Mouse (Mus musculus) forebrain, embryonic 14.5 days (tissue): ENCODE data around the gene Wipf3. TPM values are rescaled to one million over a fixed set of nuclear protein-coding genes. Genes with fewer than 3 reads are reported as not detected.

Experiments used
- ATAC-seq: fragments of 200-750 bp; cut with Nextera tagmentation; 2 replicates; pipeline ENCODE4 v1.8.0; 2017; ENCODE audit warnings: mild to moderate bottlenecking, moderate library complexity
- DNase-seq: peaks from one replicate; pipeline ENCODE4 v3.0.0-alpha.2; 2015; ENCODE audit warnings: low spot score
- H3K27ac ChIP-seq: fragments of 300-500 bp; sonication (generic); 2 replicates; pipeline ENCODE4 v1.5.1; 2014; ENCODE audit warnings: low read depth, mild to moderate bottlenecking, control low read depth, low read length, moderate library complexity
- H3K27me3 ChIP-seq: fragments of 300-500 bp; sonication (generic); replicated peaks from 2 replicates; pipeline ENCODE4 v1.6.1; 2014; ENCODE audit warnings: low read length, control low read depth, mixed read lengths; ENCODE audit not compliant: control insufficient read depth, insufficient read depth
- H3K36me3 ChIP-seq: fragments of 300-500 bp; sonication (generic); 2 replicates; pipeline ENCODE4 v1.6.1; 2014; ENCODE audit warnings: low read length, control low read depth; ENCODE audit not compliant: control insufficient read depth, insufficient read depth
- H3K4me1 ChIP-seq: fragments of 300-500 bp; sonication (generic); 2 replicates; pipeline ENCODE4 v1.6.1; 2014; ENCODE audit warnings: antibody characterized with exemption, low read length, control low read depth; ENCODE audit not compliant: control insufficient read depth, insufficient read depth
- H3K4me2 ChIP-seq: fragments of 300-500 bp; sonication (generic); 2 replicates; pipeline ENCODE4 v1.6.1; 2014; ENCODE audit warnings: mild to moderate bottlenecking, control low read depth, low read length
- H3K4me3 ChIP-seq: fragments of 300-500 bp; sonication (generic); 2 replicates; pipeline ENCODE4 v1.5.1; 2014; ENCODE audit warnings: low read depth, low read length, control low read depth
- H3K9ac ChIP-seq: fragments of 300-500 bp; sonication (generic); 2 replicates; pipeline ENCODE4 v1.6.1; 2014; ENCODE audit warnings: mild to moderate bottlenecking, low read length, control low read depth, moderate library complexity
- H3K9me3 ChIP-seq: fragments of 300-500 bp; sonication (generic); replicated peaks from 2 replicates; pipeline ENCODE4 v1.6.1; 2016; ENCODE audit warnings: low read length, control low read depth, mixed read lengths; ENCODE audit not compliant: control insufficient read depth
- WGBS: fragments of 180-500 bp; shearing (Covaris S2); extraction: QIAGEN DNeasy Blood & Tissue Kit; methylation state at CpG from one replicate; pipeline ENCODE4 v1.1.7; 2014; 5-methylcytosine and 5-hydroxymethylcytosine counted together
- polyA plus RNA-seq: library from polyadenylated mRNA; unstranded; fragments of >200 nt; fragmentation: Nextera tagmentation; extraction: Ambion mirVana; gene quantifications from 2 replicates; pipeline ENCODE4 v1.2.1, GENCODE M21; 2014

The Wipf3 gene
- polyA plus RNA-seq, 1 experiment from 2014 or later, result 2.6 TPM

DNA sequence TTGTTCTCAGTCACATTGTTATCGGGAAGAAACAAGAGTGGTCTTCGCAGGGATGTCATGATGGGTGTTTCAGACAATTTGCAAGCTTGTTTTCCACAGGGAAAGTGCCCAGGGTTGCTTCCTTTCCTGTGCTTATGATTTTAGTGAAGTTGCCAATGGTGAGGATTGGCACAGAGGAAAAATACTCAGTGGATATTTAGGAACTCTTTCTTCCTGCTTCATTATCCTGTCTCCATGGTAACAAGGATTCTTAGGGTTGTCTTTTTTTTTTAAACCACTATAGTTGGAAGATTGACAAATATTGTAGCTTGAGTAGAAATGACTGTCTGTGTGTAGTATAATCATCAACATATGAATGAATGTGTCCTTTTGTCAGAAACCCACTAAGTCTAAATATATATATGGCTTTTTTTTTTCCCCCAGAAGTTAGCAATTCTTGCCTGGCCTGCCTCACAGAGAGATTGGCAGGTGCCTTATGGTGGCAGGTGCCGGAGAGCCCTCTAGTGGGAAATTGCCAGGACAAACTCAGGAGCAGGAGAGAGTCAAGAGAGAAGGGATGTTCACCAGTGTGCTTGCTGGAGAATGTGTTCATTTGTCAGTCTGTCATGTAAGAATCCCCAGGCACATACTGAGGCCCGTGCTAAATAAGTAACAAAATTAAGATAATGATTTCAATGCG, 49.4 kb downstream of the Wipf3 start:
- Histone ChIP-seq H3K4me2 (no peak overlapping the region), H3K27ac (no peak overlapping the region; the same call in 1 of the 2 replicates), H3K9me3 (no peaks in the 10 kb centered on the region), H3K27me3 (no peaks in the 10 kb centered on the region), H3K36me3 (no peaks in the 10 kb centered on the region), H3K9ac (no peak overlapping the region), H3K4me1 (peaks cover 3% of the 10 kb centered on the region; the same call in 1 of the 2 replicates), H3K4me3 (no peak overlapping the region)
- 64% methylated on average over 5 of the region's 5 CpGs for WGBS
- DNase-seq (peak; percentile 73), ATAC-seq (peak; percentile 57; the same call in 1 of the 2 replicates)

DNA sequence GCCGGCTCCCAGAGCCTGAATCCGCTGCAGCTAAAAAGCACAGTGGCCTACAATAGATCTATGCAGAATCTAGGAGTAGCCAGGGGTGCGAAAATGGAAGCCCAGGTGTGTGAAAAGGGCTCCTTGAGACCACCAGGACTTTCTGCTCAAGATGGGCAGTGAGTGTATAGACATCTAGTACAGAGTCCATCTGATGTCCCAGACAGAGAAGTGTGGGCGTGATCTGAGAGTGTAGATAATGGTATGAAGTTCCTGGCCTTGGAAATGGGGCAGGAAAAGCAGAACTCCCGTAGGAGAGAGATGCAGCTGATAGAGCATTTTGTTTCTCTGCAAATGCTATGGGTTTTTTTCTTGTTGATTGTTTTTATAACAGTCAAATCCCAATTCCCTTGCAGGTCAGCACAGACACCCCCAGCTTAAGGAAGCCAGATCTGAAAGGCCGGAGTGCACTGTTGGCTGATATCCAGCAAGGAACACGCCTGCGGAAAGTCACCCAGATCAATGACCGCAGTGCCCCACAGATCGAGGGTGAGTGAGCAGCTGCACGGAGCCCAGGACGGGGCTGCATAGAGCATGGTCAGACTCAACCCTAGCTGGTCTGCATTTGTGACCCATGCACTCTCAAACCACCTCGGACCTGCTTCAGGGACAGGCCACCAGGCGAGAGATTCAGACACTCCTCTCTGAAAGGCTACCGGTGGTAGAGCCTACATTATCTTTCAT, 52.1 kb downstream of the Wipf3 start:
- no peak overlapping the region for H3K9ac ChIP-seq
- no peaks in the 10 kb centered on the region for H3K4me1 ChIP-seq
- DNase-seq, result no peak
- H3K9me3 ChIP-seq, result no peaks in the 10 kb centered on the region
- H3K36me3 ChIP-seq, result no peaks in the 10 kb centered on the region
- no peaks in the 10 kb centered on the region for H3K27me3 ChIP-seq
- H3K27ac ChIP-seq, result no peak overlapping the region
- H3K4me3 ChIP-seq, result no peak overlapping the region
- no peak for ATAC-seq
- WGBS, result 88% methylated on average over 15 of the region's 15 CpGs
- H3K4me2 ChIP-seq, result no peak overlapping the region

DNA sequence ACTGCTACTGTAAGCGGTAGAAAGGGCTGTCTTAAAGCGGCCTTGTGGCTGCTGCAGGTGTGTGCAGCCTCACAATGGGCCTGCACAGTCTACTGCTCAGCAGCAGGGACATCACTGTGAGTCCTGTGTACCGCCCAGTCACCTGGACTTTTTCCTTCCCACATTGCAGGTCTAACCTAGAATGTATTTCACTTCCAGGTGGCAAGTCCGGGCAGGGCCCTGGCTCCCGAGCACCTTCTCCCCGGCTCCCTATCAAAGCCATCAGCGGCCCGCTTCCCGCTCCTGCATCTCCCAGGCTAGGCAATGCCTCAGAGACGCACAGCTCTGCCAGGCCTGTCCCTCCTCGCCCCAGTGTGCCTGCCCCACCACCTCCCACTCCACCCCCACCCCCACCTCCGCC, 55.6 kb downstream of the Wipf3 start:
- Histone ChIP-seq H3K27me3 (no peaks in the 10 kb centered on the region), H3K36me3 (no peaks in the 10 kb centered on the region), H3K4me2 (peak overlapping the region; percentile 58), H3K4me1 (no peaks in the 10 kb centered on the region), H3K4me3 (peak overlapping the region; percentile 24), H3K9ac (peak overlapping the region; percentile 55), H3K9me3 (no peaks in the 10 kb centered on the region), H3K27ac (no peak overlapping the region)
- DNase-seq (no peak), ATAC-seq (peak; percentile 73)
- WGBS, result 11% methylated on average over 11 of the region's 12 CpGs

DNA sequence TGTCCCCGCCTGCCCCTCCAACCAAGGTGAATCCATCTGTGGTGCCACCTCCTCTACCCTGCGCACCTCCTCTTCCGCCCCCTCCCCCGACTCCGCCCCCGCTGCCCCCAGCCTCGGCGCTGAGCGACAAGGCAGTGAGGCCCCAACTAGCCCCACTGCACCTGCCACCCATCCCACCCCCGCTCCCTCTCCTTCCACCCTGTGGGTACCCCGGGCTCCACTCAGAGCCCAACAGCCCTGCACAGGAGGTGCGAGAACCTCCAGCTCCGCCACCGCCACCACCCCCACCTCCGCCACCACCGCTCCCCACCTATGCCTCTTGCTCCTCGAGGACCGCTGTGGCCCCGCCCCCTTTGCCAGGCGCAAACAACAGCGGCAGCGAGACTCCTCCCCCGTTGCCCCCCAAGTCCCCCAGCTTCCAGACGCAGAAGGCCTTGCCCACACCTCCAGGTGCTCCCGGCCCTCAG, 56.1 kb downstream of the Wipf3 start:
- Histone ChIP-seq H3K4me3 (peak overlapping the region; percentile 24), H3K9me3 (no peaks in the 10 kb centered on the region), H3K27ac (no peak overlapping the region), H3K36me3 (no peaks in the 10 kb centered on the region), H3K4me1 (no peaks in the 10 kb centered on the region), H3K4me2 (peak overlapping the region; percentile 58), H3K27me3 (no peaks in the 10 kb centered on the region), H3K9ac (peak overlapping the region; percentile 55)
- 5% methylated on average over 24 of the region's 25 CpGs for WGBS
- peak; percentile 59 for ATAC-seq
- DNase-seq, result no peak

DNA sequence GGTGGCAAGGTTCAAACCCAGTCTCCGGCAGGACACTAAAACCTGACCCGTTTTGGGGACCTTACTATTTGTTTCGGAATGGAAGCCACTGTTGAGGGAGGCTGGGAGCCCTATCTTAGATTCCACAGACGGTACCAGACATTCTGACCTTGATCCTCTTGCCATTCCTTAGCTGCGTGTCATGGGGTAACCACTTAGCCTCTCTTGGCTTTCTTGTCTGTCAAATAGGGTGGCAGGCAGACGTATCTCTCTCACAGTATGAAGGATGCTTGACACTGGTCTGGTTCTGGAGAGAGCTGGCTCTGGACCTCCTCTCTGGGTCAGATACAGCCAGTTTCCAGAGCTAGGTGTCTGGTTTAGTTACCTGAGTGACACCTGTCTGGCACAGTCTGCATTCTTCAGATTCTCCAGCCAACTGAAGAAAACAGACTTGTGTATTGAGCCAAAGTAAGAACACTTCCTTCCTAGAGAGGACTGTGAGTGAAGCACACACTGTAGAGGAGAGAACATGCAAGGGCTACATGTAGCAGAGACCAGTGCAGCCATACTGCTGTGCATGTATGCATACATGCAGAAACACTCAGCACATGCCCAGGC, 56.7 kb downstream of the Wipf3 start:
- Histone ChIP-seq H3K36me3 (no peaks in the 10 kb centered on the region), H3K9ac (no peak overlapping the region), H3K4me2 (peak overlapping the region; percentile 58), H3K27ac (no peak overlapping the region), H3K4me1 (no peaks in the 10 kb centered on the region), H3K9me3 (no peaks in the 10 kb centered on the region), H3K4me3 (no peak overlapping the region), H3K27me3 (no peaks in the 10 kb centered on the region)
- ATAC-seq (no peak), DNase-seq (no peak)
- WGBS, result 33% methylated on average over 6 of the region's 6 CpGs

DNA sequence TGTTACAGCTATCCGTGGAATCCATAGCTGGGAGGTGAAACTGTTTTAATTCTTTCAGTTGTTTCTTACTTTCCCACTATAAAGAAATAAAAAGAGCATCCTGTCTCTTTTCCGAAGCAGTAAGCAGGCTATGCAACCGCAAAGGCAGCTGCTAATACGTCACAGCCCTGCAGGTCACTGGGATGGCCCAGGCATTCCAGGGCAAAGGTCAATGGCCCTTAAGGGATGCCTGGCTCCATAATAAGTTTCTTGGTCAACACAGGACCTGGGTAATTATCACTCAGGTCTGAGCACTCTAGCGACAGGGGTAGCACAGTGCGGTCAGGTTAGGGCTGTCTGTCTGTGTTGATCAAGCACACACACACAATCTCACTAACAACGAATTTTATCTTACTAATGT, 61.7 kb downstream of the Wipf3 start:
- DNase-seq (no peak), ATAC-seq (no peak)
- 83% methylated on average over 7 of the region's 7 CpGs for WGBS
- no peaks in the 10 kb centered on the region for H3K27me3 ChIP-seq
- H3K9me3 ChIP-seq, result no peaks in the 10 kb centered on the region
- H3K4me2 ChIP-seq, result no peak overlapping the region
- no peaks in the 10 kb centered on the region for H3K4me1 ChIP-seq
- H3K27ac ChIP-seq, result no peak overlapping the region
- H3K36me3 ChIP-seq, result no peaks in the 10 kb centered on the region
- no peak overlapping the region for H3K4me3 ChIP-seq
- no peak overlapping the region for H3K9ac ChIP-seq

DNA sequence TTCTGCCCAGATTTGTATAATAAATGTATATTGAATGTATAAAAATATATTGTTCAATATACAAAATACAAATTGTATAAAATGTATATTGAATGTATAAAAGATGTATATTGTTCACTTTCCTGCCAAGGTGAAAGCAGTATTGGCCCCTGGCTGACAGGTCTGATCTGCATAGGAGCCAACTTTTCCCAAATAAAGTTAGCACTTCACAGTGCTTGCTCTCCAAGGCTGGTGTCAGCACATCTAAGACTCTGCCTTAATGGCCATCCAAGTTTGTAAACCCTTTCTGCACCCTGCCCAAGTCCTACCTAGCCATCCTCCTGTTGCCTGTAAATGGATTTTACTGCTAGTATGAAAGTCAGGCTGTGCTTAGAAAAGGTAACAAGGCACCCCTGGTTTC, 64.7 kb downstream of the Wipf3 start:
- no peaks in the 10 kb centered on the region for H3K4me1 ChIP-seq
- H3K4me3 ChIP-seq, result no peak overlapping the region
- ATAC-seq, result no peak
- no peak overlapping the region for H3K9ac ChIP-seq
- no peak overlapping the region for H3K4me2 ChIP-seq
- no peaks in the 10 kb centered on the region for H3K9me3 ChIP-seq
- no peak for DNase-seq
- no peaks in the 10 kb centered on the region for H3K36me3 ChIP-seq
- H3K27ac ChIP-seq, result no peak overlapping the region
- no peaks in the 10 kb centered on the region for H3K27me3 ChIP-seq

DNA sequence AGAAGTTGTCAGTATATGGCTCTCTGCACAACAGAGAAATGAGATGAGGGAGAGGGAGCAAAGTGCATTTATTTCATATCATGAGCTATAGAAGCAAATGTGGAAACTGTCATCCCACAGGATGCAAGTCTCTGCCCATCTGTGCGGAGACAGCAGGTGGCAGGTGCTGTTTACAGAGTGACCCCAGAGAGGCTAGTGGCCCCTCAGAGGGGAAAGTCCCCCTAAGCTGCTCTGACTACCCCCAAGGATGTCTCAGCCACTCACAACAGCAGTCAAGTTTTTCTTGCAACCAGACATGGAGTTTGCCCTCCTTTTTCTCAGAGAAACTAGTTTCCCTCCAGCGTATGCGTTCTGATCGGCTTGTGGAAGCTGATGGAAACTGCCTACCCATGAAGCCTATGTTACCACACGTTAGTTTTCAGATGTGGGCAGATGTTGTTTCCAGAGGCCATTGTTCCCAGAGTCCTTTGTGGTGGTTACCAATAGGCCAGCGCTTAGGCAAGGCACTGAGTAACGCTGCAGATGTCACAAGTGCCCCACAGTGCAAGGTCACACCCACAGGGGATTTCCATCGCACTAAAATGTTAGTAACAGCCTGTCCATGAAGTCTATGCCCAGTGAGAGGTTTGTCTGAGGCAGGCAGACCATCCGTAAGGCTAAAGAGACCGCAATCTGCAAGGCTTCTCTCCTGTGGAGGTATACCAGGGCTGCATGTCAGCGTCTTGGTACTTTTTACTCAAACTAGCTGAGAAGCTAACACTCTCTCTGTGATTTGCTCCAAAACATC, 65.4 kb downstream of the Wipf3 start:
- no peak overlapping the region for H3K4me3 ChIP-seq
- H3K36me3 ChIP-seq, result 0 out of 2 replicates have a peak, but pooled peaks cover 3% of the 10 kb centered on the region
- no peaks in the 10 kb centered on the region for H3K4me1 ChIP-seq
- H3K4me2 ChIP-seq, result no peak overlapping the region
- H3K9ac ChIP-seq, result no peak overlapping the region
- DNase-seq (no peak), ATAC-seq (no peak)
- 0 out of 2 replicates have a peak, but pooled peaks cover 2% of the 10 kb centered on the region for H3K9me3 ChIP-seq
- 58% methylated on average over 11 of the region's 11 CpGs for WGBS
- no peak overlapping the region for H3K27ac ChIP-seq
- H3K27me3 ChIP-seq, result no peaks in the 10 kb centered on the region
